In genomic region chr6:72158966-72159764, GRCm38 (mm10) we compare ENCODE assay signal across 21 mouse cellular contexts.
DNase-seq lines count a peak whose midpoint lies in the region; ATAC-seq and TF ChIP-seq lines count a peak whose summit lies in the region.
"Had no signal": no experiment of that assay in that cellular context is flagged by ENCODE, and none has a peak within 500 bp of the region (broad histone marks: within the 10 kb centered on the region; RNA-seq: fewer than 3 reads in every experiment).

No protein-coding gene starts in this region.

- no peak overlapping the region for H3K4me3 ChIP-seq in heart, postnatal 0 days (ENCODE audit: low read depth, low read length)
- no peak overlapping the region for H3K4me3 ChIP-seq in liver, postnatal 0 days (ENCODE audit: low read depth, low read length)
- H3K4me3 ChIP-seq in embryonic facial prominence, embryonic 10.5 days = no peak overlapping the region
- H3K4me3 ChIP-seq: left cerebral cortex, adult 2 months; liver, embryonic 13.5 days; neural tube, embryonic 12.5 days had no signal

- H3K9ac ChIP-seq in heart, postnatal 0 days (replicated peaks; ENCODE audit: low read depth, low read length) = no peak overlapping the region
- H3K9ac ChIP-seq in liver, postnatal 0 days (replicated peaks) = no peak overlapping the region
- H3K9ac ChIP-seq: liver, embryonic 13.5 days; neural tube, embryonic 12.5 days had no signal

- no peak for DNase-seq in heart, postnatal 0 days (ENCODE audit: low spot score)
- DNase-seq in heart, adult 8-10 months (ENCODE audit: low spot score) = no peak
- no peak for DNase-seq in liver, postnatal 0 days
- DNase-seq in liver = no peak
- DNase-seq in 416B (ENCODE audit: low read depth) = peak; percentile 55
- peak; percentile 12 for DNase-seq in R1 (ENCODE audit: low read depth, low spot score)
- no peak for DNase-seq in embryonic facial prominence, embryonic 10.5 days (ENCODE audit: low spot score)
- no peak for DNase-seq in right cerebral cortex, postnatal 36 days (ENCODE audit: low spot score in 2 of 2)
- DNase-seq: cerebellum, adult 18-20 months; cerebellum, postnatal 36 days; heart, postnatal 4 days; kidney, adult 18-20 months; kidney, postnatal 14 days; left cerebral cortex, postnatal 4 days; liver, embryonic 13.5 days; lung, postnatal 10 days; right cerebral cortex, postnatal 14 days; thymus, postnatal 14 days had no signal

- no peaks in the 10 kb centered on the region for H3K9me3 ChIP-seq in heart, postnatal 0 days (replicated peaks; ENCODE audit: control insufficient read depth, low read length)
- H3K9me3 ChIP-seq in liver, postnatal 0 days (ENCODE audit: low read length) = no peaks in the 10 kb centered on the region
- no peaks in the 10 kb centered on the region for H3K9me3 ChIP-seq in embryonic facial prominence, embryonic 10.5 days
- H3K9me3 ChIP-seq: liver, embryonic 13.5 days; neural tube, embryonic 12.5 days had no signal

- WGBS in heart, postnatal 0 days = 86% methylated on average over 8 of the region's 8 CpGs
- WGBS in liver, postnatal 0 days (ENCODE audit: insufficient replicate concordance) = 77% methylated on average over 8 of the region's 8 CpGs
- WGBS in embryonic facial prominence, embryonic 10.5 days = 81% methylated on average over 8 of the region's 8 CpGs

- no peak overlapping the region for H3K27ac ChIP-seq in heart, postnatal 0 days (ENCODE audit: low read depth)
- H3K27ac ChIP-seq in liver, postnatal 0 days (ENCODE audit: low read depth) = peak overlapping the region; percentile 62
- H3K27ac ChIP-seq in embryonic facial prominence, embryonic 10.5 days (replicated peaks) = no peak overlapping the region
- H3K27ac ChIP-seq: left cerebral cortex, adult 2 months; liver, embryonic 13.5 days; neural tube, embryonic 12.5 days had no signal

- TF ChIP-seq CTCF in heart, postnatal 0 days (IDR thresholded peaks at IDR 0.05; ENCODE audit: low read depth) = peak; percentile 7; the same call in 1 of the 2 replicates
- peak; percentile 47 for TF ChIP-seq CTCF in liver, postnatal 0 days (IDR thresholded peaks at IDR 0.05; ENCODE audit: low read depth)

- H3K27me3 ChIP-seq in heart, postnatal 0 days (ENCODE audit: control insufficient read depth, insufficient read depth, low read length) = no peaks in the 10 kb centered on the region
- no peaks in the 10 kb centered on the region for H3K27me3 ChIP-seq in liver, postnatal 0 days (ENCODE audit: insufficient read depth, low read length)
- no peaks in the 10 kb centered on the region for H3K27me3 ChIP-seq in embryonic facial prominence, embryonic 10.5 days (replicated peaks; ENCODE audit: low read depth, poor library complexity, severe bottlenecking)
- H3K27me3 ChIP-seq: liver, embryonic 13.5 days; neural tube, embryonic 12.5 days had no signal

- H3K4me2 ChIP-seq in heart, postnatal 0 days (ENCODE audit: low read depth, low read length) = no peak overlapping the region
- H3K4me2 ChIP-seq in liver, postnatal 0 days (ENCODE audit: low read depth, low read length) = no peak overlapping the region
- H3K4me2 ChIP-seq: liver, embryonic 13.5 days; neural tube, embryonic 12.5 days had no signal

- ATAC-seq in heart, postnatal 0 days (ENCODE audit: insufficient read depth, low read depth) = no peak
- ATAC-seq in liver, postnatal 0 days = peak; percentile 26
- ATAC-seq: hindbrain, embryonic 16.5 days had no signal

- H3K4me1 ChIP-seq in heart, postnatal 0 days (ENCODE audit: control insufficient read depth, insufficient read depth) = peaks cover 15% of the 10 kb centered on the region; the same call in 1 of the 2 replicates
- peaks cover 27% of the 10 kb centered on the region for H3K4me1 ChIP-seq in liver, postnatal 0 days (ENCODE audit: insufficient read depth)
- H3K4me1 ChIP-seq in embryonic facial prominence, embryonic 10.5 days = peaks cover 11% of the 10 kb centered on the region
- H3K4me1 ChIP-seq: neural tube, embryonic 12.5 days had no signal

- no peaks in the 10 kb centered on the region for H3K36me3 ChIP-seq in heart, postnatal 0 days (replicated peaks; ENCODE audit: control insufficient read depth, insufficient read depth, low read length)
- peaks cover 17% of the 10 kb centered on the region for H3K36me3 ChIP-seq in liver, postnatal 0 days (replicated peaks; ENCODE audit: insufficient read depth, low read length)
- peaks cover 16% of the 10 kb centered on the region for H3K36me3 ChIP-seq in embryonic facial prominence, embryonic 10.5 days (replicated peaks)

- TF ChIP-seq EP300 in heart, postnatal 0 days (IDR thresholded peaks at IDR 0.05; ENCODE audit: low read depth) = no peak
- 0 out of 2 replicates have a peak, but pooled peaks have one; percentile 35 for TF ChIP-seq EP300 in liver, postnatal 0 days (IDR thresholded peaks at IDR 0.05; ENCODE audit: low read depth)

Comparison
In these comparisons a context has a peak if more than half of its experiments do, and no peak if none do; other contexts are left out.
1. DNase-seq: peak in 416B (single experiment) and R1 (single experiment); none in heart, postnatal 0 days (single experiment), heart, adult 8-10 months (single experiment), liver, postnatal 0 days (single experiment), liver (single experiment), embryonic facial prominence, embryonic 10.5 days (single experiment) and right cerebral cortex, postnatal 36 days (0 of 2).